Mouse (Mus musculus) CH12.LX (cell line): Measurements from ENCODE around the gene 4931422A03Rik. TPM values are rescaled to one million over a fixed set of nuclear protein-coding genes. Genes with fewer than 3 reads are reported as not detected.

Source experiments
- DNase-seq: peaks from one replicate; pipeline ENCODE4 v3.0.0-alpha.2; 2013; ENCODE audit errors: extremely low read depth
- H3K27ac ChIP-seq: 2 replicates; pipeline ENCODE4 v1.5.1; 2012; ENCODE audit warnings: low read depth, mild to moderate bottlenecking, control low read depth, moderate library complexity; ENCODE audit not compliant: insufficient read depth
- H3K27me3 ChIP-seq: replicated peaks from 2 replicates; pipeline ENCODE3; 2012; ENCODE audit warnings: inconsistent platforms
- H3K36me3 ChIP-seq, 2 experiments: replicated peaks in 1 of 2; 2 replicates each; pipeline versions ENCODE3 to v1.6.1; 2012; ENCODE audit warnings: inconsistent platforms in 1 of 2, low read length in 1 of 2, mild to moderate bottlenecking in 1 of 2, mixed read lengths in 1 of 2, moderate library complexity in 1 of 2; ENCODE audit not compliant: control insufficient read depth in 1 of 2, insufficient read depth in 1 of 2
- H3K4me1 ChIP-seq, 2 experiments: 2 replicates each; pipeline ENCODE4 v1.6.1; 2012; ENCODE audit warnings: inconsistent platforms in 1 of 2, moderate library complexity in 1 of 2; ENCODE audit not compliant: insufficient read depth in 2 of 2, control insufficient read depth in 1 of 2
- H3K4me2 ChIP-seq: 2 replicates; pipeline ENCODE4 v1.6.1; 2012; ENCODE audit warnings: low read depth, mild to moderate bottlenecking, control low read depth; ENCODE audit not compliant: poor library complexity, insufficient read depth, severe bottlenecking
- H3K4me3 ChIP-seq, 3 experiments: fragments of 150-350 bp in 1 of 3; sonication (generic) in 1 of 3; replicated peaks in 1 of 3; 2 replicates each; pipeline versions ENCODE3 to v1.5.1; 2011 to 2012; ENCODE audit warnings: low read depth in 2 of 3, low read length in 2 of 3, mild to moderate bottlenecking in 2 of 3, moderate library complexity in 2 of 3, control low read depth in 1 of 3, improper control_type of control experiment in 1 of 3, inconsistent platforms in 1 of 3, mixed read lengths in 1 of 3; ENCODE audit not compliant: poor library complexity in 1 of 3
- H3K79me2 ChIP-seq: replicated peaks from 2 replicates; pipeline ENCODE4 v1.6.1; 2012; ENCODE audit warnings: mild to moderate bottlenecking, moderate library complexity; ENCODE audit not compliant: control insufficient read depth, poor library complexity, insufficient read depth, severe bottlenecking; ENCODE audit errors: extremely low read depth
- H3K9ac ChIP-seq: 2 replicates; pipeline ENCODE4 v1.6.1; 2012; ENCODE audit warnings: low read depth, mild to moderate bottlenecking, control low read depth, moderate library complexity; ENCODE audit not compliant: insufficient read depth
- H3K9me3 ChIP-seq: replicated peaks from 2 replicates; pipeline ENCODE3; 2012; ENCODE audit warnings: low read length, inconsistent platforms, mixed read lengths
- BHLHE40 ChIP-seq: IDR thresholded peaks from 2 replicates; pipeline ENCODE4 v1.6.1; 2011; ENCODE audit warnings: mild to moderate bottlenecking, low read depth, low read length, improper control_type of control experiment
- CHD2 ChIP-seq: IDR thresholded peaks from 2 replicates; pipeline ENCODE4 v1.6.1; 2011; ENCODE audit warnings: low read length, improper control_type of control experiment
- CTCF ChIP-seq, 2 experiments: IDR thresholded peaks in 1 of 2; conservative IDR thresholded peaks in 1 of 2; 2 replicates each; pipeline ENCODE4 v1.5.1; 2011 to 2012; ENCODE audit warnings: low read depth in 2 of 2, low read length in 2 of 2, improper control_type of control experiment in 1 of 2, inconsistent platforms in 1 of 2, mild to moderate bottlenecking in 1 of 2, moderate library complexity in 1 of 2
- EP300 ChIP-seq: IDR thresholded peaks from 2 replicates; pipeline ENCODE4 v1.6.1; 2011; ENCODE audit warnings: low read length, improper control_type of control experiment
- ETS1 ChIP-seq: conservative IDR thresholded peaks from 2 replicates; pipeline ENCODE4 v1.6.1; 2012; ENCODE audit warnings: low read depth, mild to moderate bottlenecking, inconsistent platforms, low read length, improper control_type of control experiment, moderate library complexity
- JUND ChIP-seq: conservative IDR thresholded peaks from 2 replicates; pipeline ENCODE4 v1.6.1; 2011; ENCODE audit warnings: low read depth, low read length, improper control_type of control experiment
- KAT2A ChIP-seq: IDR thresholded peaks from 2 replicates; pipeline ENCODE4 v1.6.1; 2012; ENCODE audit warnings: low read length, improper control_type of control experiment, inconsistent platforms; ENCODE audit not compliant: insufficient replicate concordance
- MXI1 ChIP-seq: IDR thresholded peaks from 2 replicates; pipeline ENCODE4 v1.6.1; 2011; ENCODE audit warnings: mild to moderate bottlenecking, low read depth, low read length, improper control_type of control experiment
- MYC ChIP-seq: IDR thresholded peaks from 2 replicates; pipeline ENCODE4 v1.6.1; 2011; ENCODE audit warnings: low read depth, mild to moderate bottlenecking, improper control_type of control experiment, low read length
- SMC3 ChIP-seq: IDR thresholded peaks from 2 replicates; pipeline ENCODE4 v1.6.1; 2011; ENCODE audit warnings: low read depth, low read length, improper control_type of control experiment
- dilution Hi-C: fragments of 300-500 bp; cut with MboI; formaldehyde crosslinking; loops from 2 replicates; pipeline ENCODE4 v1.14.3; 2020; ENCODE audit warnings: low sequenced_read_pairs; ENCODE audit not compliant: extremely low pct_unique_long_range_greater_than_20kb, extremely low pct_ligation_motif_present
- in situ Hi-C: fragments of 300-500 bp; cut with MboI; formaldehyde crosslinking; loops from 3 replicates; pipeline ENCODE4 v1.14.3; 2019; ENCODE audit warnings: low sequenced_read_pairs, low pct_ligation_motif_present, low pct_unique_long_range_greater_than_20kb, mixed read lengths
- polyA plus RNA-seq: library from polyadenylated mRNA; unstranded; fragments of >175 nt; gene quantifications from 2 replicates; pipeline ENCODE4 v1.2.1, GENCODE M21; 2012; ENCODE audit warnings: low read depth; ENCODE audit not compliant: insufficient read length
- total RNA-seq, 2 experiments: library from RNA; depleted of rRNA; stranded (reverse); fragments of 300-350 nt in 1 of 2; fragments of >200 nt in 1 of 2; gene quantifications; 2 replicates each; pipeline ENCODE4 v1.2.3; 2012 to 2014

Gene 4931422A03Rik
- total and polyA plus RNA-seq, 3 experiments: 0.68 to 2.4 TPM; not detected in 1

DNA sequence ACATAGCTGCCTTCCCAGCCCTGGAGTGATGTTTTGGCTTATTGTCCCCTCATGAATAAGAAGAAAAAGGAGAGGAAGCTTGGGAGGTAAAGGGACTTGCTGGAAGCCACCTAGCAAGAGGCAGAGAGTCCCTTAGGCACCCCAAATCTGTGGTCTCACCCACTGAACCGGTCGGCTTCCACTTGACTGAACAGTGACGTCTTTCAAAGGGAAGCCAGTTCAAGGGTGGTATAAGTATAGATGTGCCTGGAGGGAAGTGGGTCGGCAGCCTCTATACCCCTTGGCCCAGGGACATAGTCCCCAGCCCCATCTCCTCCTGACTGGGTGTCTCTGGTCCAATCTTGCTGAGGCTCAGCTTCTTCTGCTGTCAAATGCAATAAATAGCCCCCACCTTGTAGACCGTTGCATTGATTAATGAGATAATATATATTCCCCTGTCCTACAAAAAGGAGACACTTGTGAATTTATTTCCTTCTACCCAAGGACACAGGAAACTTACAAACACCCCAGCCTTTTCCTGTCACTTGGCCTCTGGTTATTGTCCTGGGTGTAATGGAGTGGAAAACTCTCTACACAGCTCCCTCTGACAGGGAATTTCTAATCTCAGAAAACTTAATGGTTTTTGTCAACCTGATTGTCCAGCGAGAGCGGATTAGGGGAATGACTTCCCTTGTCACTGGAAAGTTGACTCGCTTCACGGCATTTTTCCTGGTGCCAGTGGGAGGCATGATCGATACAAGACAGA, 92.3 kb downstream of the 4931422A03Rik start:
- dilution Hi-C loops (no loop called here), in situ Hi-C loops (no loop called here)
- no peak for DNase-seq
- Histone ChIP-seq H3K27me3 (no peaks in the 10 kb centered on the region), H3K4me2 (no peak overlapping the region), H3K4me3 (no peak overlapping the region), H3K27ac (no peak overlapping the region), H3K79me2 (no peaks in the 10 kb centered on the region), H3K36me3 (no peaks in the 10 kb centered on the region), H3K9ac (no peak overlapping the region), H3K4me1 (peaks cover 48 to 80% of the 10 kb centered on the region in 2 experiments), H3K9me3 (no peaks in the 10 kb centered on the region)
- no peak for TF ChIP-seq CTCF (conservative IDR thresholded peaks at IDR 0.05 in 1 of 2, IDR thresholded peaks at IDR 0.05 in 1 of 2; ENCODE audit: low read depth in 2 of 2, low read length in 2 of 2)

DNA sequence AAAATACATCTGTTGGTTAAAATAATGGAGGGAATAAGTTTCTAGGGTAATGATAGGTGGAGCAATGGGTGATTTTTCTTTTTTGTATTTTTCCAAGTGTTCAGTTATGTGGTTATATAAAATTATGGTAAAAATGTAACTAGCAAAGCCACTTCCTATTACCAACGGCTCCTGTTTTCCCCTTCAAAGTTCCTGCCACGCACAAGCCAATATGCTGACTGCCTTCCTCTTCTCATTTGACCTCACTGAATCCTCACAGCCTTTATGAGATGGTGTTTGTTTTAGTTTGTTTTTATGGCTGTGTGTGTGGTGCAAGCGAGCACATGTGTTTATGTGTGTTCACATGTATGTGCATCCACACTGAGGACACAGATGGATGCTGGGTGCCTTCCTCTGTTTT, 93.5 kb downstream of the 4931422A03Rik start:
- no peak overlapping the region for H3K4me2 ChIP-seq
- no peak overlapping the region for H3K27ac ChIP-seq
- H3K9ac ChIP-seq: no peak overlapping the region
- dilution Hi-C loops (no loop called here), in situ Hi-C loops (no loop called here)
- H3K27me3 ChIP-seq: no peaks in the 10 kb centered on the region
- no peak for TF ChIP-seq CHD2
- H3K79me2 ChIP-seq: no peaks in the 10 kb centered on the region
- no peak for DNase-seq
- peaks cover 38 to 68% of the 10 kb centered on the region in 2 experiments for H3K4me1 ChIP-seq
- H3K36me3 ChIP-seq: no peaks in the 10 kb centered on the region
- H3K4me3 ChIP-seq: no peak overlapping the region
- no peaks in the 10 kb centered on the region for H3K9me3 ChIP-seq

DNA sequence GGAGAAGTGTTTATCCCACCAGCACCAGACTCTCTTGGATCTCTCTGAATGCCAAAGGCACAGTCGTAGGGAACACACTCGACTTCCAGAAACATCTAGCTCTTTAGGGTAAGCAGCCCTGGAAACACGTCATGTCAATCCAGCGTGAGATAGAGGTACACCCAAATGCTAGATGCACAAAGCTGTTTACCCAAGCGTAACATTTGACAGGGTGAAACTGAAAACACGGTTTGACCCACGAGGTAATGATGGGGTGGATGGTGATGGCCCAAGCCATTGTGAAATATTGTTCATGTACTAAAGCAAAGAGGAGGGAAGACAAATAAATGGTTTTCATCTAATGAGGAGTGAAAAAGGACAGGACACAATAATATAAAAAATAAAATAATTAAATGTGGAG, 93.9 kb downstream of the 4931422A03Rik start:
- dilution Hi-C loops: no loop called here
- H3K27ac ChIP-seq: no peak overlapping the region
- H3K4me1 ChIP-seq: peaks cover 36 to 64% of the 10 kb centered on the region in 2 experiments

DNA sequence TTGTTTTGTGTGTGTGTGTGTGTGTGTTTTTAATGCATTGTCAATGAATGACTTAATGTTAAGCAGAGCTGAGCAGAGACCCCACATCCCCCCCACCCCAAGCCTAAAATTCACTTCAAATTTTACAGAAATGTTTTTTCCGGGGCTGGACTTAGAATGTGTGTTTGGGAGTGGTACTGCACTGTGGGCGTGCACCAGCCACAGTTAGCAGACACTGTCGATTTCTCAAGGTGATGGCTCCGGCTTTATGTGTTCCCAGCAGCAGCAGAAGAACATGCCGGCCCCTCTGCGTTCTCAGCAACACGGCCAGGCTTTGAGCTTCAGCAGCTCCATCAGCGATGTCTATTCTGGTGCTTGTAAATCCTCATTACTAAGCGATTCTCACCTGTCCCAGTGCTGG, 95.7 kb downstream of the 4931422A03Rik start:
- DNase-seq: no peak
- TF ChIP-seq SMC3: no peak
- Histone ChIP-seq H3K4me1 (peaks cover 26 to 51% of the 10 kb centered on the region in 2 experiments), H3K9me3 (no peaks in the 10 kb centered on the region), H3K27me3 (no peaks in the 10 kb centered on the region), H3K27ac (no peak overlapping the region), H3K4me3 (no peak overlapping the region), H3K79me2 (no peaks in the 10 kb centered on the region), H3K4me2 (no peak overlapping the region), H3K36me3 (no peaks in the 10 kb centered on the region), H3K9ac (no peak overlapping the region)
- dilution Hi-C loops (no loop called here), in situ Hi-C loops (no loop called here)

More for the DNA sequence above, 93.9 kb downstream of the 4931422A03Rik start:
- Histone ChIP-seq H3K9ac (no peak overlapping the region), H3K9me3 (no peaks in the 10 kb centered on the region), H3K27me3 (no peaks in the 10 kb centered on the region), H3K36me3 (no peaks in the 10 kb centered on the region), H3K4me3 (no peak overlapping the region), H3K79me2 (no peaks in the 10 kb centered on the region), H3K4me2 (no peak overlapping the region)
- in situ Hi-C loops: no loop called here
- peak; percentile 42; the same call in 1 of the 2 replicates for TF ChIP-seq MXI1
- no peak for TF ChIP-seq JUND
- TF ChIP-seq KAT2A: no peak
- TF ChIP-seq BHLHE40: peak; percentile 40; the same call in 1 of the 2 replicates
- TF ChIP-seq ETS1: 0 out of 2 replicates have a peak, but pooled peaks have one; percentile 7
- TF ChIP-seq MYC: peak; percentile 81
- 0 out of 2 replicates have a peak, but pooled peaks have one; percentile 13 for TF ChIP-seq EP300
- DNase-seq: peak; percentile 50
